Mouse (Mus musculus) C2C12 (cell line): ENCODE measurements around the gene Kif3b. TPM values are rescaled to one million over a fixed set of nuclear protein-coding genes. Genes with fewer than 3 reads are reported as not detected.

ENCODE experiments used
- H3K27me3 ChIP-seq: one replicate; pipeline ENCODE4 v1.6.1; 2011; ENCODE audit not compliant: control insufficient read depth, insufficient read depth, insufficient read length
- H3K36me3 ChIP-seq: one replicate; pipeline ENCODE4 v1.6.1; 2011; ENCODE audit not compliant: control insufficient read depth, insufficient read depth
- H3K4me3 ChIP-seq: one replicate; pipeline ENCODE4 v1.5.1; 2011; ENCODE audit warnings: mild to moderate bottlenecking, control low read depth; ENCODE audit not compliant: poor library complexity, insufficient read depth, severe bottlenecking
- H3K79me2 ChIP-seq: one replicate; pipeline ENCODE4 v1.6.1; 2011; ENCODE audit not compliant: control insufficient read depth, insufficient read depth
- H3K79me3 ChIP-seq: one replicate; pipeline ENCODE4 v1.6.1; 2011; ENCODE audit warnings: low read depth, control low read depth
- H3ac ChIP-seq: one replicate; pipeline ENCODE3; 2011; ENCODE audit warnings: low read depth; ENCODE audit not compliant: control insufficient read depth, insufficient read length
- CEBPB ChIP-seq: IDR thresholded peaks from one replicate; pipeline ENCODE4 v1.6.1; 2011; ENCODE audit warnings: low read depth, mild to moderate bottlenecking, control low read depth, moderate library complexity
- CTCF ChIP-seq: IDR thresholded peaks from one replicate; pipeline ENCODE4 v1.5.1; 2011; ENCODE audit not compliant: control insufficient read depth, insufficient read depth, insufficient read length
- FOSL1 ChIP-seq: IDR thresholded peaks from one replicate; pipeline ENCODE4 v1.8.0; 2011; ENCODE audit warnings: mild to moderate bottlenecking, low read length; ENCODE audit not compliant: poor library complexity, insufficient read depth, severe bottlenecking
- MAX ChIP-seq: IDR thresholded peaks from one replicate; pipeline ENCODE4 v1.6.1; 2011; ENCODE audit warnings: mild to moderate bottlenecking, control low read depth
- MYOD1 ChIP-seq: IDR thresholded peaks from one replicate; pipeline ENCODE4 v1.6.1; 2011; ENCODE audit warnings: low read depth; ENCODE audit not compliant: control insufficient read depth, insufficient read length
- MYOG ChIP-seq: IDR thresholded peaks from one replicate; pipeline ENCODE4 v1.6.1; 2011; ENCODE audit not compliant: control insufficient read depth, insufficient read length; ENCODE audit errors: extremely low read depth
- USF1 ChIP-seq: IDR thresholded peaks from one replicate; pipeline ENCODE4 v1.6.1; 2011; ENCODE audit warnings: low read depth, mild to moderate bottlenecking, control low read depth, moderate library complexity
- polyA plus RNA-seq: library from polyadenylated mRNA; unstranded; fragments of >200 nt; fragmentation: generic; extraction: Trizol; gene quantifications from one replicate; pipeline ENCODE4 v1.2.1, GENCODE M21; 2012; ENCODE audit warnings: missing spikeins

The Kif3b gene
- polyA plus RNA-seq, 1 experiment: 8.6 TPM

DNA sequence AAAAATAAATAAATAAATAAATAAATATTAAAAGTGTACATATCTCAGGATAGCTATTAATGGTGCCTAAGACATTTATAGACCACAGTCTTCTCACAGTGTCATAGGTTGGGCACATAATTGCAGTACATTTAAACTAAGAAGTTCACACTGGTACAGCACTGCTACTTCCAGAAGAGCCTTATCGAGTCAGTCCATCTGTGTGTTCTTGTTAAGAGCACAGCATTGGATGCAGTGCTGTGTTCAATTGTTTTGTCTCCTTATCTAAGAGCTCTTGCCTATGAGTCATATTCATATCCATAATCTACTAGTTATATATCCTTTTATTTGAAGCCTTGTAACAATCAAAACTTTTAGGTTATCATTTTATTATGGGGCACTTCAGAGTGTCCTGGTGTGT, 89.3 kb downstream of the Kif3b start:
- no peak overlapping the region for H3ac ChIP-seq
- no peak for TF ChIP-seq MYOG
- no peak for TF ChIP-seq FOSL1
- no peak for TF ChIP-seq MAX
- no peak for TF ChIP-seq CEBPB
- no peak for TF ChIP-seq MYOD1
- TF ChIP-seq USF1: no peak
- TF ChIP-seq CTCF: no peak
- peaks cover 42% of the 10 kb centered on the region for H3K79me3 ChIP-seq
- H3K36me3 ChIP-seq: peaks cover 77% of the 10 kb centered on the region
- peaks cover 82% of the 10 kb centered on the region for H3K79me2 ChIP-seq
- no peaks in the 10 kb centered on the region for H3K27me3 ChIP-seq
- no peak overlapping the region for H3K4me3 ChIP-seq

Other genes with a start within 250 kb of the Kif3b start
- not detected for gene Ccm2l, start 225.5 kb upstream of the Kif3b start, polyA plus RNA-seq
- gene Hck, start 182.9 kb upstream of the Kif3b start, polyA plus RNA-seq: 0.32 TPM
- gene Tm9sf4, start 130.1 kb upstream of the Kif3b start, polyA plus RNA-seq: 43.4 TPM
- 0.08 TPM for gene Tspyl3, start 66.0 kb upstream of the Kif3b start, polyA plus RNA-seq
- 4.5 TPM for gene Plagl2, start 50.0 kb upstream of the Kif3b start, polyA plus RNA-seq
- gene Pofut1, start 49.9 kb upstream of the Kif3b start, polyA plus RNA-seq: 14.3 TPM
- gene Asxl1, start 54.4 kb downstream of the Kif3b start, polyA plus RNA-seq: 15.2 TPM
- not detected for gene 4930404H24Rik, start 201.4 kb downstream of the Kif3b start, polyA plus RNA-seq
- 0.42 TPM for gene Nol4l, start 238.6 kb downstream of the Kif3b start, polyA plus RNA-seq